Mouse (Mus musculus): ENCODE measurements around the gene Gpbar1. TPM values are rescaled to one million over a fixed set of nuclear protein-coding genes. Genes with fewer than 3 reads are reported as not detected.
A peak's percentile ranks its signal among the peaks of the same experiment; 100 is the strongest.

Gpbar1 gene
- polyA plus RNA-seq, 1 experiment from 2014 or later = 0.36 TPM

GRCm38 (mm10) chr1:74245525-74245924 is 32.8 kb upstream of the Gpbar1 start:
- Histone ChIP-seq H3K4me1 (peaks cover 91% of the 10 kb centered on the region), H3K4me3 (no peak overlapping the region)
- WGBS = 76% methylated on average over 2 of the region's 2 CpGs

GRCm38 (mm10) chr1:74248799-74249198 is 29.6 kb upstream of the Gpbar1 start:
- peaks cover 75% of the 10 kb centered on the region for H3K36me3 ChIP-seq
- WGBS = 36% methylated on average over 1 of the region's 1 CpGs
- peak overlapping the region; percentile 56; the same call in 1 of the 2 replicates for H3K9ac ChIP-seq
- 0 out of 2 replicates have a peak overlapping the region, but pooled peaks have one; percentile 5 for H3K4me2 ChIP-seq
- no peaks in the 10 kb centered on the region for H3K9me3 ChIP-seq
- H3K27me3 ChIP-seq (replicated peaks) = no peaks in the 10 kb centered on the region
- no peak overlapping the region for H3K4me3 ChIP-seq
- ATAC-seq (ENCODE audit: extremely low read depth, insufficient number of reproducible peaks, low FRiP score, low TSS enrichment) = no peak
- H3K4me1 ChIP-seq = peaks cover 68% of the 10 kb centered on the region
- H3K27ac ChIP-seq (replicated peaks) = peak overlapping the region; percentile 92

More at GRCm38 (mm10) chr1:74245525-74245924, 32.8 kb upstream of the Gpbar1 start:
- H3K27ac ChIP-seq (replicated peaks) = no peak overlapping the region
- ATAC-seq (ENCODE audit: extremely low read depth, insufficient number of reproducible peaks, low FRiP score, low TSS enrichment) = no peak
- no peaks in the 10 kb centered on the region for H3K27me3 ChIP-seq (replicated peaks)
- H3K9ac ChIP-seq = no peak overlapping the region
- peaks cover 52% of the 10 kb centered on the region for H3K36me3 ChIP-seq
- H3K4me2 ChIP-seq = no peak overlapping the region
- H3K9me3 ChIP-seq = no peaks in the 10 kb centered on the region

- no peak for ATAC-seq (ENCODE audit: extremely low read depth, insufficient number of reproducible peaks, low FRiP score, low TSS enrichment)
- WGBS = 62% methylated on average over 5 of the region's 5 CpGs
- H3K36me3 ChIP-seq = peaks cover 82% of the 10 kb centered on the region
- H3K4me1 ChIP-seq = peaks cover 67% of the 10 kb centered on the region
- H3K9ac ChIP-seq = peak overlapping the region; percentile 56
- H3K27me3 ChIP-seq (replicated peaks) = no peaks in the 10 kb centered on the region
- peak overlapping the region; percentile 5; the same call in 1 of the 2 replicates for H3K4me2 ChIP-seq
- no peaks in the 10 kb centered on the region for H3K9me3 ChIP-seq
- H3K4me3 ChIP-seq = no peak overlapping the region
- peak overlapping the region; percentile 92 for H3K27ac ChIP-seq (replicated peaks)
These were observed 28.9 kb upstream of the Gpbar1 start for GRCm38 (mm10) chr1:74249331-74249980.

GRCm38 (mm10) chr1:74250096-74250495 is 28.3 kb upstream of the Gpbar1 start:
- ATAC-seq (ENCODE audit: extremely low read depth, insufficient number of reproducible peaks, low FRiP score, low TSS enrichment) = no peak
- Histone ChIP-seq H3K36me3 (peaks cover 88% of the 10 kb centered on the region), H3K4me3 (no peak overlapping the region), H3K9ac (peak overlapping the region; percentile 3; the same call in 1 of the 2 replicates), H3K4me2 (no peak overlapping the region), H3K4me1 (peaks cover 61% of the 10 kb centered on the region), H3K9me3 (no peaks in the 10 kb centered on the region), H3K27me3 (replicated peaks) (no peaks in the 10 kb centered on the region), H3K27ac (replicated peaks) (peak overlapping the region; percentile 92)
- WGBS = 81% methylated on average over 4 of the region's 4 CpGs

GRCm38 (mm10) chr1:74255704-74256345 is 22.5 kb upstream of the Gpbar1 start:
- Histone ChIP-seq H3K4me1 (peaks cover 30% of the 10 kb centered on the region), H3K27me3 (replicated peaks) (no peaks in the 10 kb centered on the region), H3K27ac (replicated peaks) (peak overlapping the region; percentile 71; the same call in 1 of the 2 replicates), H3K9me3 (no peaks in the 10 kb centered on the region), H3K36me3 (peaks cover 99% of the 10 kb centered on the region), H3K4me3 (no peak overlapping the region), H3K4me2 (no peak overlapping the region), H3K9ac (no peak overlapping the region)
- WGBS = 92% methylated on average over 8 of the region's 8 CpGs
- no peak for ATAC-seq (ENCODE audit: extremely low read depth, insufficient number of reproducible peaks, low FRiP score, low TSS enrichment)

GRCm38 (mm10) chr1:74256782-74257181 is 21.6 kb upstream of the Gpbar1 start:
- 27% methylated on average over 4 of the region's 4 CpGs for WGBS
- no peak; the same call in 1 of the 2 replicates for ATAC-seq (ENCODE audit: extremely low read depth, insufficient number of reproducible peaks, low FRiP score, low TSS enrichment)
- H3K9me3 ChIP-seq = no peaks in the 10 kb centered on the region
- H3K4me2 ChIP-seq = no peak overlapping the region
- H3K36me3 ChIP-seq = peaks cover 99% of the 10 kb centered on the region
- H3K27ac ChIP-seq (replicated peaks) = peak overlapping the region; percentile 71
- no peaks in the 10 kb centered on the region for H3K27me3 ChIP-seq (replicated peaks)
- peaks cover 30% of the 10 kb centered on the region for H3K4me1 ChIP-seq
- no peak overlapping the region for H3K4me3 ChIP-seq
- H3K9ac ChIP-seq = no peak overlapping the region; the same call in 1 of the 2 replicates

GRCm38 (mm10) chr1:74262510-74262909 is 15.8 kb upstream of the Gpbar1 start:
- no peaks in the 10 kb centered on the region for H3K9me3 ChIP-seq
- H3K4me3 ChIP-seq = no peak overlapping the region
- 76% methylated on average over 6 of the region's 6 CpGs for WGBS
- no peak for ATAC-seq (ENCODE audit: extremely low read depth, insufficient number of reproducible peaks, low FRiP score, low TSS enrichment)
- peaks cover 99% of the 10 kb centered on the region for H3K36me3 ChIP-seq
- H3K9ac ChIP-seq = no peak overlapping the region
- H3K4me2 ChIP-seq = no peak overlapping the region
- no peaks in the 10 kb centered on the region for H3K27me3 ChIP-seq (replicated peaks)
- H3K4me1 ChIP-seq = peaks cover 4% of the 10 kb centered on the region; the same call in 1 of the 2 replicates
- H3K27ac ChIP-seq (replicated peaks) = no peak overlapping the region

GRCm38 (mm10) chr1:74268750-74269149 is 9.6 kb upstream of the Gpbar1 start:
- 83% methylated on average over 8 of the region's 8 CpGs for WGBS
- peaks cover 36% of the 10 kb centered on the region for H3K4me1 ChIP-seq
- H3K4me3 ChIP-seq = no peak overlapping the region
- H3K27ac ChIP-seq (replicated peaks) = no peak overlapping the region
- peaks cover 55% of the 10 kb centered on the region for H3K36me3 ChIP-seq
- H3K4me2 ChIP-seq = no peak overlapping the region
- no peaks in the 10 kb centered on the region for H3K9me3 ChIP-seq
- no peak for ATAC-seq (ENCODE audit: extremely low read depth, insufficient number of reproducible peaks, low FRiP score, low TSS enrichment)
- H3K9ac ChIP-seq = no peak overlapping the region
- H3K27me3 ChIP-seq (replicated peaks) = no peaks in the 10 kb centered on the region

GRCm38 (mm10) chr1:74271659-74272058 is 6.7 kb upstream of the Gpbar1 start:
- Histone ChIP-seq H3K36me3 (peaks cover 26% of the 10 kb centered on the region), H3K27me3 (replicated peaks) (no peaks in the 10 kb centered on the region), H3K9me3 (no peaks in the 10 kb centered on the region), H3K4me3 (no peak overlapping the region), H3K27ac (replicated peaks) (peak overlapping the region; percentile 77), H3K9ac (no peak overlapping the region), H3K4me2 (no peak overlapping the region), H3K4me1 (peaks cover 65% of the 10 kb centered on the region)
- 25% methylated on average over 4 of the region's 4 CpGs for WGBS
- ATAC-seq (ENCODE audit: extremely low read depth, insufficient number of reproducible peaks, low FRiP score, low TSS enrichment) = no peak

GRCm38 (mm10) chr1:74275015-74275414 is 3.3 kb upstream of the Gpbar1 start:
- Histone ChIP-seq H3K27me3 (replicated peaks) (no peaks in the 10 kb centered on the region), H3K4me2 (peak overlapping the region; percentile 20), H3K4me1 (peaks cover 72% of the 10 kb centered on the region), H3K9me3 (no peaks in the 10 kb centered on the region), H3K4me3 (no peak overlapping the region), H3K36me3 (peaks cover 15% of the 10 kb centered on the region), H3K9ac (0 out of 2 replicates have a peak overlapping the region, but pooled peaks have one; percentile 28), H3K27ac (replicated peaks) (peak overlapping the region; percentile 66)
- ATAC-seq (ENCODE audit: extremely low read depth, insufficient number of reproducible peaks, low FRiP score, low TSS enrichment) = peak; percentile 59; the same call in 1 of the 2 replicates
- WGBS = 8% methylated on average over 9 of the region's 9 CpGs

- H3K27me3 ChIP-seq (replicated peaks) = no peaks in the 10 kb centered on the region
- no peak for ATAC-seq (ENCODE audit: extremely low read depth, insufficient number of reproducible peaks, low FRiP score, low TSS enrichment)
- no peaks in the 10 kb centered on the region for H3K9me3 ChIP-seq
- no peak overlapping the region for H3K4me2 ChIP-seq
- H3K9ac ChIP-seq = no peak overlapping the region
- H3K4me3 ChIP-seq = no peak overlapping the region
- 70% methylated on average over 6 of the region's 6 CpGs for WGBS
- H3K27ac ChIP-seq (replicated peaks) = no peak overlapping the region
- peaks cover 35% of the 10 kb centered on the region for H3K36me3 ChIP-seq
- H3K4me1 ChIP-seq = peaks cover 53% of the 10 kb centered on the region
These were observed 1.3 kb upstream of the Gpbar1 start for GRCm38 (mm10) chr1:74277041-74277440.

Data from heart, embryonic 13.5 days (tissue).